Mouse (Mus musculus) C2C12 (cell line): ENCODE measurements around the gene Ddx54. TPM values are rescaled to one million over a fixed set of nuclear protein-coding genes. Genes with fewer than 3 reads are reported as not detected.

ENCODE experiments used
- H3K27me3 ChIP-seq: one replicate; pipeline ENCODE4 v1.6.1; 2011; ENCODE audit not compliant: control insufficient read depth, insufficient read depth, insufficient read length
- H3K36me3 ChIP-seq: one replicate; pipeline ENCODE4 v1.6.1; 2011; ENCODE audit not compliant: control insufficient read depth, insufficient read depth
- H3K4me3 ChIP-seq: one replicate; pipeline ENCODE4 v1.5.1; 2011; ENCODE audit warnings: mild to moderate bottlenecking, control low read depth; ENCODE audit not compliant: poor library complexity, insufficient read depth, severe bottlenecking
- H3K79me2 ChIP-seq: one replicate; pipeline ENCODE4 v1.6.1; 2011; ENCODE audit not compliant: control insufficient read depth, insufficient read depth
- H3K79me3 ChIP-seq: one replicate; pipeline ENCODE4 v1.6.1; 2011; ENCODE audit warnings: low read depth, control low read depth
- H3ac ChIP-seq: one replicate; pipeline ENCODE3; 2011; ENCODE audit warnings: low read depth; ENCODE audit not compliant: control insufficient read depth, insufficient read length
- CEBPB ChIP-seq: IDR thresholded peaks from one replicate; pipeline ENCODE4 v1.6.1; 2011; ENCODE audit warnings: low read depth, mild to moderate bottlenecking, control low read depth, moderate library complexity
- CTCF ChIP-seq: IDR thresholded peaks from one replicate; pipeline ENCODE4 v1.5.1; 2011; ENCODE audit not compliant: control insufficient read depth, insufficient read depth, insufficient read length
- FOSL1 ChIP-seq: IDR thresholded peaks from one replicate; pipeline ENCODE4 v1.8.0; 2011; ENCODE audit warnings: mild to moderate bottlenecking, low read length; ENCODE audit not compliant: poor library complexity, insufficient read depth, severe bottlenecking
- MAX ChIP-seq: IDR thresholded peaks from one replicate; pipeline ENCODE4 v1.6.1; 2011; ENCODE audit warnings: mild to moderate bottlenecking, control low read depth
- MYOD1 ChIP-seq: IDR thresholded peaks from one replicate; pipeline ENCODE4 v1.6.1; 2011; ENCODE audit warnings: low read depth; ENCODE audit not compliant: control insufficient read depth, insufficient read length
- MYOG ChIP-seq: IDR thresholded peaks from one replicate; pipeline ENCODE4 v1.6.1; 2011; ENCODE audit not compliant: control insufficient read depth, insufficient read length; ENCODE audit errors: extremely low read depth
- USF1 ChIP-seq: IDR thresholded peaks from one replicate; pipeline ENCODE4 v1.6.1; 2011; ENCODE audit warnings: low read depth, mild to moderate bottlenecking, control low read depth, moderate library complexity
- polyA plus RNA-seq: library from polyadenylated mRNA; unstranded; fragments of >200 nt; fragmentation: generic; extraction: Trizol; gene quantifications from one replicate; pipeline ENCODE4 v1.2.1, GENCODE M21; 2012; ENCODE audit warnings: missing spikeins

The Ddx54 gene
- polyA plus RNA-seq, 1 experiment, result 50.2 TPM

- Histone ChIP-seq H3K4me3 (peak overlapping the region; percentile 86), H3K36me3 (peaks cover 29% of the 10 kb centered on the region), H3K79me3 (peaks cover 27% of the 10 kb centered on the region), H3ac (peak overlapping the region; percentile 2), H3K79me2 (peaks cover 57% of the 10 kb centered on the region), H3K27me3 (no peaks in the 10 kb centered on the region)
- TF ChIP-seq CTCF, result no peak
- no peak for TF ChIP-seq FOSL1
- no peak for TF ChIP-seq MYOG
- no peak for TF ChIP-seq MYOD1
- no peak for TF ChIP-seq USF1
- TF ChIP-seq MAX, result no peak
Measured at GRCm38 (mm10) chr5:120586741-120587615, 25.6 kb upstream of the Ddx54 start.

GRCm38 (mm10) chr5:120587616-120587926 is 25.0 kb upstream of the Ddx54 start:
- TF ChIP-seq MAX, result peak; percentile 42
- TF ChIP-seq CEBPB, result no peak
- peak overlapping the region; percentile 86 for H3K4me3 ChIP-seq

GRCm38 (mm10) chr5:120587940-120588568 is 24.5 kb upstream of the Ddx54 start:
- Histone ChIP-seq H3K4me3 (peak overlapping the region; percentile 86), H3ac (peak overlapping the region; percentile 90), H3K79me3 (peaks cover 27% of the 10 kb centered on the region), H3K27me3 (no peaks in the 10 kb centered on the region), H3K79me2 (peaks cover 54% of the 10 kb centered on the region), H3K36me3 (peaks cover 26% of the 10 kb centered on the region)
- no peak for TF ChIP-seq FOSL1

More at GRCm38 (mm10) chr5:120587616-120587926, 25.0 kb upstream of the Ddx54 start:
- no peaks in the 10 kb centered on the region for H3K27me3 ChIP-seq
- H3K79me2 ChIP-seq, result peaks cover 56% of the 10 kb centered on the region
- H3K36me3 ChIP-seq, result peaks cover 29% of the 10 kb centered on the region
- peaks cover 27% of the 10 kb centered on the region for H3K79me3 ChIP-seq
- H3ac ChIP-seq, result peak overlapping the region; percentile 23

- H3K79me3 ChIP-seq, result peaks cover 27% of the 10 kb centered on the region
- H3K79me2 ChIP-seq, result peaks cover 49% of the 10 kb centered on the region
- H3ac ChIP-seq, result peak within 1 kb of the TSS; percentile 90
- peak within 1 kb of the TSS; percentile 86 for H3K4me3 ChIP-seq
- peaks cover 20% of the 10 kb centered on the region for H3K36me3 ChIP-seq
- peak; percentile 85 for TF ChIP-seq MYOD1
- no peak for TF ChIP-seq USF1
- TF ChIP-seq CEBPB, result peak; percentile 49
- TF ChIP-seq MYOG, result no peak
- no peaks in the 10 kb centered on the region for H3K27me3 ChIP-seq
Measured at GRCm38 (mm10) chr5:120588569-120589094, 23.9 kb upstream of the Ddx54 start, which contains the start of the genes Tpcn1 and Iqcd. Gene Tpcn1 (minus strand): TSS chr5:120588673. Gene Iqcd (plus strand): TSS chr5:120589016.

- Histone ChIP-seq H3ac (no peak overlapping the region), H3K27me3 (no peaks in the 10 kb centered on the region)
- TF ChIP-seq MYOG, result no peak
- TF ChIP-seq CTCF, result peak; percentile 32
- TF ChIP-seq CEBPB, result no peak
Measured at GRCm38 (mm10) chr5:120590356-120591010, 22.1 kb upstream of the Ddx54 start.

GRCm38 (mm10) chr5:120592141-120592540 is 20.4 kb upstream of the Ddx54 start:
- TF ChIP-seq FOSL1, result no peak
- no peak for TF ChIP-seq USF1
- TF ChIP-seq CEBPB, result no peak
- TF ChIP-seq MYOD1, result no peak
- TF ChIP-seq CTCF, result no peak
- no peak for TF ChIP-seq MAX
- TF ChIP-seq MYOG, result no peak
- no peaks in the 10 kb centered on the region for H3K27me3 ChIP-seq
- H3K79me2 ChIP-seq, result peaks cover 14% of the 10 kb centered on the region
- no peak overlapping the region for H3K4me3 ChIP-seq
- no peaks in the 10 kb centered on the region for H3K36me3 ChIP-seq
- no peak overlapping the region for H3ac ChIP-seq
- peaks cover 9% of the 10 kb centered on the region for H3K79me3 ChIP-seq

More at GRCm38 (mm10) chr5:120590356-120591010, 22.1 kb upstream of the Ddx54 start:
- Histone ChIP-seq H3K4me3 (no peak overlapping the region), H3K36me3 (peaks cover 2% of the 10 kb centered on the region), H3K79me3 (peaks cover 18% of the 10 kb centered on the region), H3K79me2 (peaks cover 30% of the 10 kb centered on the region)
